Mouse (Mus musculus) lung, embryonic 14.5 days (tissue): ENCODE measurements around the gene Relt. TPM values are rescaled to one million over a fixed set of nuclear protein-coding genes. Genes with fewer than 3 reads are reported as not detected.
A peak's percentile ranks its signal among the peaks of the same experiment; 100 is the strongest.
"Not testable (repeated sequence)": the region's sequence is repeated elsewhere in the genome, so short reads cannot be mapped to it uniquely, and the experiment has no call there.

Experiments
- ATAC-seq: fragments of 200-750 bp; cut with Nextera tagmentation; 2 replicates; pipeline ENCODE4 v1.8.0; 2017; ENCODE audit warnings: mild to moderate bottlenecking, moderate TSS enrichment, moderate library complexity; ENCODE audit not compliant: insufficient read depth
- DNase-seq: peaks from one replicate; pipeline ENCODE4 v3.0.0-alpha.2; 2015
- H3K27ac ChIP-seq: fragments of 300-500 bp; sonication (generic); 2 replicates; pipeline ENCODE4 v1.5.1; 2014; ENCODE audit warnings: low read depth, mild to moderate bottlenecking, moderate library complexity
- H3K27me3 ChIP-seq: fragments of 300-500 bp; sonication (generic); 2 replicates; pipeline ENCODE4 v1.6.1; 2014; ENCODE audit warnings: low read length, control low read depth; ENCODE audit not compliant: insufficient read depth
- H3K36me3 ChIP-seq: fragments of 300-500 bp; sonication (generic); 2 replicates; pipeline ENCODE4 v1.6.1; 2014; ENCODE audit warnings: control low read depth; ENCODE audit not compliant: insufficient read depth
- H3K4me1 ChIP-seq: fragments of 300-500 bp; sonication (generic); 2 replicates; pipeline ENCODE4 v1.6.1; 2014; ENCODE audit warnings: antibody characterized with exemption, control low read depth; ENCODE audit not compliant: insufficient read depth
- H3K4me2 ChIP-seq: fragments of 300-500 bp; sonication (generic); 2 replicates; pipeline ENCODE4 v1.6.1; 2014; ENCODE audit warnings: mild to moderate bottlenecking
- H3K4me3 ChIP-seq: fragments of 300-500 bp; sonication (generic); 2 replicates; pipeline ENCODE4 v1.5.1; 2014; ENCODE audit warnings: low read depth, low read length
- H3K9ac ChIP-seq: fragments of 300-500 bp; sonication (generic); 2 replicates; pipeline ENCODE4 v1.6.1; 2014
- H3K9me3 ChIP-seq: fragments of 300-500 bp; sonication (generic); 2 replicates; pipeline ENCODE4 v1.6.1; 2016; ENCODE audit warnings: low read depth, low read length, control low read depth
- CTCF ChIP-seq: IDR thresholded peaks from 2 replicates; pipeline ENCODE4 v1.5.1; 2016; ENCODE audit warnings: antibody characterized with exemption, low read depth
- WGBS: fragments of 180-500 bp; shearing (Covaris S2); extraction: QIAGEN DNeasy Blood & Tissue Kit; methylation state at CpG from one replicate; pipeline ENCODE4 v1.1.7; 2014; 5-methylcytosine and 5-hydroxymethylcytosine counted together
- polyA plus RNA-seq: library from polyadenylated mRNA; unstranded; fragments of >200 nt; fragmentation: Nextera tagmentation; extraction: Ambion mirVana; gene quantifications from 2 replicates; pipeline ENCODE4 v1.2.1, GENCODE M21; 2014

Relt gene
- polyA plus RNA-seq, 1 experiment from 2014 or later: 4.1 TPM

- H3K36me3 ChIP-seq: 0 out of 2 replicates have a peak, but pooled peaks cover 4% of the 10 kb centered on the region
- no peaks in the 10 kb centered on the region for H3K9me3 ChIP-seq
- no peak overlapping the region for H3K4me2 ChIP-seq
- DNase-seq (no peak), ATAC-seq (no peak)
- H3K9ac ChIP-seq: no peak overlapping the region
- TF ChIP-seq CTCF: no peak
- no peak overlapping the region for H3K4me3 ChIP-seq
- WGBS: 80% methylated on average over 6 of the region's 6 CpGs
- H3K27me3 ChIP-seq: no peaks in the 10 kb centered on the region
- no peak overlapping the region for H3K27ac ChIP-seq
- H3K4me1 ChIP-seq: peaks cover 7% of the 10 kb centered on the region
These were observed 16.1 kb downstream of the Relt start for GRCm38 (mm10) chr7:100847131-100847530.

- 74% methylated on average over 7 of the region's 7 CpGs for WGBS
- not testable (repeated sequence) for DNase-seq, H3K27me3 ChIP-seq, ATAC-seq, H3K4me3 ChIP-seq, H3K9me3 ChIP-seq, H3K27ac ChIP-seq, H3K4me2 ChIP-seq, H3K36me3 ChIP-seq, H3K9ac ChIP-seq, H3K4me1 ChIP-seq
These were observed 17.2 kb downstream of the Relt start for GRCm38 (mm10) chr7:100846033-100846432.

GRCm38 (mm10) chr7:100845412-100845811 is 17.8 kb downstream of the Relt start:
- ATAC-seq (peak; percentile 64; the same call in 1 of the 2 replicates), DNase-seq (peak; percentile 76)
- Histone ChIP-seq H3K27me3 (no peaks in the 10 kb centered on the region), H3K4me3 (no peak overlapping the region), H3K4me2 (no peak overlapping the region), H3K9ac (no peak overlapping the region), H3K9me3 (no peaks in the 10 kb centered on the region), H3K36me3 (0 out of 2 replicates have a peak, but pooled peaks cover 4% of the 10 kb centered on the region), H3K27ac (peak overlapping the region; percentile 76), H3K4me1 (peaks cover 7% of the 10 kb centered on the region)
- 23% methylated on average over 1 of the region's 1 CpGs for WGBS
- TF ChIP-seq CTCF: no peak

DNA sequence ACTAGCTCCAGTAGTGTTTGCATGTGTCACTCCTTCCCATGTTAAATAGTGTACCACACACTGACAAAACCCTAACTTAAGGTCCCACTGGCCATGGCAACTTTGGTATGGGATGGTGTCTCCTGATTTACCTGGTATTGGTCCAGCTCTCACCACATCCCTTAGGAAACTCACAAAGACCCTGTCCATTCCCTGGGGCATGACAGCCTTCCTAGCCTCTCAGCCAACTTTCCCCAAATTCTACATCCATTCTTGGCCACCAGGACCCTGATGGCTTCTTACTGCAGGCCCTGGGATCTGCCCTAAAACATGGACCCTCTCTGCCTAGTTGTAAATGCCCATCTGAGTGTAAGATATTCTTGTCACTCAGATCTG is 18.2 kb downstream of the Relt start:
- DNase-seq (no peak), ATAC-seq (no peak)
- Histone ChIP-seq H3K36me3 (0 out of 2 replicates have a peak, but pooled peaks cover 4% of the 10 kb centered on the region), H3K4me1 (peaks cover 7% of the 10 kb centered on the region), H3K4me2 (no peak overlapping the region), H3K9me3 (no peaks in the 10 kb centered on the region), H3K4me3 (no peak overlapping the region), H3K27ac (peak overlapping the region; percentile 76), H3K9ac (no peak overlapping the region), H3K27me3 (no peaks in the 10 kb centered on the region)
- no peak for TF ChIP-seq CTCF

GRCm38 (mm10) chr7:100844385-100845025 is 18.7 kb downstream of the Relt start:
- Histone ChIP-seq H3K27me3 (no peaks in the 10 kb centered on the region), H3K4me3 (no peak overlapping the region), H3K4me1 (peaks cover 7% of the 10 kb centered on the region), H3K9ac (no peak overlapping the region), H3K4me2 (peak overlapping the region; percentile 16; the same call in 1 of the 2 replicates), H3K36me3 (0 out of 2 replicates have a peak, but pooled peaks cover 4% of the 10 kb centered on the region), H3K9me3 (no peaks in the 10 kb centered on the region), H3K27ac (peak overlapping the region; percentile 76)
- no peak for TF ChIP-seq CTCF
- DNase-seq (no peak), ATAC-seq (no peak; the same call in 1 of the 2 replicates)
- WGBS: 52% methylated on average over 2 of the region's 2 CpGs

DNA sequence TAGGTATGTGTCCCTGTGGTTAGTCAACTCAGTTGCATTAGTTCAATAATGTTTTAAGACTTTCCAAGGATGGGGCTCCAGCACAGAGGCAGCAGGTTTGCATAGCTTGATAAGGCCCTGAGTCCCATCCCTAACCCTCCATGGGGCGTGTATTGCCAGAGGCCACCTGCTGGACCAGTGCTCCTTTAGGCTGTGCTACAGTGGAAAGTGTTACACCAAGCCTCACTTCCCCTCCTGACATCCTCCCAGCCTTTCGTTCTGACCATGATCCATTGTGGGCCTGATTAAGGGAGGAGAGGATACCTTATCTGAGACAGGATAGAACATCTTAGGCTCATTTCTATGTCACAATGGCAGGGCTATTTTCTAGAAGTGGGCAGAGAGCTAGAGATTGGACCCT is 19.4 kb downstream of the Relt start:
- Histone ChIP-seq H3K27ac (peak overlapping the region; percentile 42; the same call in 1 of the 2 replicates), H3K27me3 (no peaks in the 10 kb centered on the region), H3K4me3 (no peak overlapping the region), H3K4me2 (peak overlapping the region; percentile 16; the same call in 1 of the 2 replicates), H3K4me1 (peaks cover 7% of the 10 kb centered on the region), H3K9ac (no peak overlapping the region), H3K9me3 (no peaks in the 10 kb centered on the region), H3K36me3 (0 out of 2 replicates have a peak, but pooled peaks cover 4% of the 10 kb centered on the region)
- DNase-seq (no peak), ATAC-seq (no peak)
- 82% methylated on average over 2 of the region's 2 CpGs for WGBS
- no peak for TF ChIP-seq CTCF

GRCm38 (mm10) chr7:100842175-100842574 is 21.1 kb downstream of the Relt start:
- H3K4me1 ChIP-seq: peaks cover 7% of the 10 kb centered on the region

More at GRCm38 (mm10) chr7:100842175-100842574, 21.1 kb downstream of the Relt start:
- H3K27me3 ChIP-seq: no peaks in the 10 kb centered on the region
- TF ChIP-seq CTCF: no peak
- 89% methylated on average over 5 of the region's 5 CpGs for WGBS
- no peaks in the 10 kb centered on the region for H3K9me3 ChIP-seq
- H3K27ac ChIP-seq: no peak overlapping the region
- peaks cover 7% of the 10 kb centered on the region; the same call in 1 of the 2 replicates for H3K36me3 ChIP-seq
- no peak overlapping the region for H3K4me3 ChIP-seq
- no peak overlapping the region for H3K9ac ChIP-seq
- no peak for ATAC-seq
- no peak for DNase-seq
- no peak overlapping the region for H3K4me2 ChIP-seq
